Mouse (Mus musculus) leukemia stem cell, adult 10-12 weeks (primary cell): ENCODE results near the gene Chd9. TPM values are rescaled to one million over a fixed set of nuclear protein-coding genes. Genes with fewer than 3 reads are reported as not detected.

Source experiments
- polyA plus RNA-seq: library from polyadenylated mRNA; stranded (reverse); fragments of >175 nt; gene quantifications from 2 replicates; pipeline ENCODE4 v1.2.3, GENCODE M21; 2012; ENCODE audit warnings: low replicate concordance

Chd9 gene
- 3.6 and 23.8 TPM in 2 replicates for polyA plus RNA-seq

DNA sequence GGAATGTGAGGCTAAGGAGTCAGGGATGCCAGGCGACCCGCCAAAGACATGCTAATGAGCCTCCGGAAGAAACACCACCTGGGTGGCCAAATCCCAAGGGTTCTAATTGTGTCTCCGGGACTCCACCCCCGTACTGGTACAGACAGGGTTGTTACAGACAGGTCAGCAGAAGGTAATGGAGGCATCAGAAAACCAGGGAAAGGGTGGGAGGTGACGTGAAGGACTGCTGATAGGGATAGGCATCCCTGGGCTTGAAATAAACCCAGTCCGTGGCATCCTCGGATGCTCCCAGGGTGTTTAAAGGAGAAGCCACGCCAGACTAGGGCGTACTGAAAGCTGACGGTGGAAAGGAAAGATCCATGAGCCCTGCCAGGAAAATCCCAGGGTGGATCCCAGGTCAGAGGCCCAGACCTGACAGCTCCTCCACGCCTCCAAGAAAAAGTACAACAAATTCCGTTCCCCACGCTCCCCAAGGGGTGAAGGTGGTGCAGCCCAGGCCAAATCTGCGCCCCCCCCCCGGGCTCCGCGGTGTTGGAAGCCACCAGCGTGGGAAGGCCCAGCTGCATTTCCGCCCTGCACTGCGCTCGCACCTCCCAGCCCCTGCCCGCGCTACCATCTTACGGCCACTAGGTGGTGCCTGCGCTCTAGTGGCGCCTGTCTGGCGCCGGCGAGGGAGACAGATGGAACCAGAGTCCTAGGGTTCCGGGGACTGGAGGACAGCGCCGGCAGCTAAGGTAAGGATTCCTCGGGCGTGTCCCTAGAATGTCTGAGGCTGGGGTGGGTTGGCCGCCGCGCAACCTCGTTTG, at the start of gene Chd9:
Gene Chd9, plus strand, starts transcription at position 172 of the 806 bp plus-strand sequence.

DNA sequence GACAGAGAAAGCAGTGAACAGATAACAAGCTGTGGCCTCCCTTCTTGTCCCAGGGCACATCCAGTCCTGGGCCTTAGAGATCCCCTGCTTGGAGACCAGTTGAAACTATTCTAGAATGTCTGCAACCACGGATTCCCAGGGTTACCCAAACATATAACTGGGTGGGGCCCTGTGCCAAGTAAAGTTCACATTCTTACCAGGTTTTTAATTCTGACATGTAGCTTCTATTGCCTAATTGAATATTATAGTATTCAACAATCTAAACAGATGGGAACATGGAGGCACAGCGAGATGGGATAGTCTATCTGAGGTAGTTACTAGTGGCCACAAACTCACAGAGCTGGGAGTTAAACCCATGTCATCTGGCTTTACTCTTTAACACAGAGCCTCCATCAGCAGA, 10.9 kb upstream of the Chd9 start, which contains the start of gene Gm19935:
Gene Gm19935, minus strand, starts transcription at position 101 of the 400 bp plus-strand sequence.

DNA sequence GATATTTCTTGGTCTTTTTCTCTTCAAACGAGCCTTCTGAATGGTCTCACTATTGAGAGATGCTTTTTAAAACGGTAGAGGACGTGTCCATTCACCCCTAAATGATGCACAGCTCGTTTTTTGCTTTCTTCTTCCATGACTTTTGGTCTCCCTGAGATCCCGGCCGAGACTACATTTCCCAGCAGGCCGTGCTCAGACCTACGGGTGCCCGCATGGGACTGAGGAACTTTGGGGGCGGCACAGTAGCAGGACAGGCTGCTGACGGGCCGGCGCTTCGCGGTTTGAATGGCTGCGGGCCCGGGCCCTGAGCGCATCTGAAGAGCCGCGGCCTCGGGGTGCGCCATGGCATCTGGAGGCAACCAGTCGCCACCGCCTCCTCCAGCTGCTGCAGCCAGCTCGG, 241.7 kb downstream of the Chd9 start, which contains the start of gene Rbl2:
Gene Rbl2, plus strand, starts transcription at position 224 of the 400 bp plus-strand sequence.

Other genes with a start within 250 kb of the Chd9 start
- not detected in 2 replicates for gene Gm19935, start 11.0 kb upstream of the Chd9 start, polyA plus RNA-seq
- 6.2 and 11.7 TPM in 2 replicates for gene Rbl2, start 241.7 kb downstream of the Chd9 start, polyA plus RNA-seq